Mouse (Mus musculus): ENCODE measurements at regions not wholly inside any gene's neighbourhood (a gene's known extent, or its start where the extent isn't known, plus 50 kb on each side); places are given as distances from the start of the nearest gene placed in this dataset.
A peak's percentile ranks its signal among the peaks of the same experiment; 100 is the strongest.

DNA sequence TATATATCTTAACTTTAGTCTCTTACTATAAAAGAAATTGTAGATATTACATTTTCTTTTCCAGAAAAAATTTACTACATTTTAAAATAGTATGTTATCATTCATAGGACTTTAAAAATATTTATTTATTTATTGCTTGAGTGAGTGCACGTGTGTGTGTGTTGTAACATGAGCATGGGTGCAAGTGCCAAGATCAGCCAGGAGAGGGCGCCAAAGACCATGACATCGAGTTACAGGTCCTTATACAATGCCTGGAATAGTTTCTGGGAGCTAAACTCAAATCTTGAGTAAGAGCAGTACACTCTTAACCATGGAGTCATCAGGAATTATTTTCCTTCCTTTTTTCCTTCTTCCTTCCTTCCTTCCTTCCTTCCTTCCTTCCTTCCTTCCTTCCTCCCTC lies 185.4 kb upstream of the Mageb4 start:
- peak; percentile 9 to 32 for DNase-seq (ENCODE audit: low spot score in 2 of 2)

Data from layer of hippocampus, postnatal 10 days (tissue).